Mouse (Mus musculus) forebrain, postnatal 0 days (tissue): Measurements from ENCODE around the gene Nln. TPM values are rescaled to one million over a fixed set of nuclear protein-coding genes. Genes with fewer than 3 reads are reported as not detected.

Source experiments
- ATAC-seq: fragments of 200-750 bp; cut with Nextera tagmentation; 2 replicates; pipeline ENCODE4 v1.8.0; 2017; ENCODE audit warnings: mild to moderate bottlenecking, moderate library complexity
- DNase-seq: peaks from one replicate; pipeline ENCODE4 v3.0.0-alpha.2; 2015
- H3K27ac ChIP-seq: fragments of 300-500 bp; sonication (generic); 2 replicates; pipeline ENCODE4 v1.5.1; 2014; ENCODE audit warnings: low read depth, mild to moderate bottlenecking, antibody characterized with exemption, low read length, moderate library complexity, mixed read lengths
- H3K27me3 ChIP-seq: fragments of 300-500 bp; sonication (generic); 2 replicates; pipeline ENCODE4 v1.6.1; 2014; ENCODE audit warnings: mild to moderate bottlenecking, low read length, mixed read lengths; ENCODE audit not compliant: insufficient read depth
- H3K36me3 ChIP-seq: fragments of 300-500 bp; sonication (generic); 2 replicates; pipeline ENCODE4 v1.6.1; 2014; ENCODE audit warnings: mild to moderate bottlenecking, moderate library complexity; ENCODE audit not compliant: insufficient read depth
- H3K4me1 ChIP-seq: fragments of 300-500 bp; sonication (generic); 2 replicates; pipeline ENCODE4 v1.6.1; 2014; ENCODE audit warnings: antibody characterized with exemption; ENCODE audit not compliant: insufficient read depth
- H3K4me2 ChIP-seq: fragments of 300-500 bp; sonication (generic); 2 replicates; pipeline ENCODE4 v1.6.1; 2014; ENCODE audit warnings: low read depth, mild to moderate bottlenecking, moderate library complexity
- H3K4me3 ChIP-seq: fragments of 300-500 bp; sonication (generic); 2 replicates; pipeline ENCODE4 v1.5.1; 2014; ENCODE audit warnings: low read depth, low read length, mixed read lengths
- H3K9ac ChIP-seq: fragments of 300-500 bp; sonication (generic); 2 replicates; pipeline ENCODE4 v1.6.1; 2014; ENCODE audit warnings: mild to moderate bottlenecking
- H3K9me3 ChIP-seq: fragments of 300-500 bp; sonication (generic); 2 replicates; pipeline ENCODE4 v1.6.1; 2016; ENCODE audit warnings: low read length
- CTCF ChIP-seq: sonication (generic); IDR thresholded peaks from 2 replicates; pipeline ENCODE4 v1.5.1; 2016; ENCODE audit warnings: antibody characterized with exemption, control low read depth, low read depth
- WGBS: fragments of 180-500 bp; shearing (Covaris S2); extraction: QIAGEN DNeasy Blood & Tissue Kit; methylation state at CpG from one replicate; pipeline ENCODE4 v1.1.7; 2014; 5-methylcytosine and 5-hydroxymethylcytosine counted together
- polyA plus RNA-seq: library from polyadenylated mRNA; unstranded; fragments of >200 nt; fragmentation: Nextera tagmentation; extraction: Ambion mirVana; gene quantifications from 2 replicates; pipeline ENCODE4 v1.2.1, GENCODE M21; 2015
- total RNA-seq: library from RNA; depleted of rRNA; stranded (reverse); fragments of >200 nt; gene quantifications from 2 replicates; pipeline ENCODE4 v1.2.3, GENCODE M21; 2014

Gene Nln
- total and polyA plus RNA-seq, 2 experiments from 2014 or later = 49.0 to 77.2 TPM

DNA sequence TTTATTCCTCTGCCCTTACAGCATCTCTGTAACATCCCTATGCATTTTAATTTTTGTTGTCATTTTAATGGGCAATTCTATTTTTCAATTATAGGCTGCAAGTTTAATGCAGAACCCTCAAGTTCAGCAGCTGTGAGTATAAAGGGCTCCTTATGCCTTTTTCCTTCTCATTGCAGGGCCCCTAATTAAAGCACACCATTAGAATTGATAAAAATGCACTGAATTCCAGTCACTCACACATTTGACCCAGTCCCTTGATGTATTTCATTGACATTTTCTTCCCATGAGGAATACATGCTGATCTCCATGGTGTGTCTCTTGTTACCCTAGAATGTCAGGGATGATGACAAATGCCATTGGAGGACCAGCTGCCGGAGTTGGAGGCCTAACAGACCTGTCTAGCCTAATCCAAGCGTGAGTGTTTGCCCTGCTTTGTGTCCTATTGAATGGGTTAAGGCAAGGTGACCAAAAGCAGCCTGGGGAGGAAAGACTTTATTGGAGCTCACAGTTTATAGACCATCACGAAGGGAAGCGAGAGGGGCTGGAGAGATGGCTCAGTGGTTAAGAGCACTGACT is 25.2 kb upstream of the Nln start:
- H3K9me3 ChIP-seq = no peaks in the 10 kb centered on the region
- no peak overlapping the region for H3K9ac ChIP-seq
- H3K27ac ChIP-seq = no peak overlapping the region
- no peak overlapping the region for H3K4me3 ChIP-seq
- no peaks in the 10 kb centered on the region for H3K27me3 ChIP-seq
- TF ChIP-seq CTCF = no peak
- ATAC-seq = no peak
- no peak overlapping the region for H3K4me2 ChIP-seq
- 43% methylated on average over 4 of the region's 4 CpGs for WGBS
- no peak for DNase-seq
- H3K36me3 ChIP-seq = peaks cover 68% of the 10 kb centered on the region
- no peaks in the 10 kb centered on the region for H3K4me1 ChIP-seq

DNA sequence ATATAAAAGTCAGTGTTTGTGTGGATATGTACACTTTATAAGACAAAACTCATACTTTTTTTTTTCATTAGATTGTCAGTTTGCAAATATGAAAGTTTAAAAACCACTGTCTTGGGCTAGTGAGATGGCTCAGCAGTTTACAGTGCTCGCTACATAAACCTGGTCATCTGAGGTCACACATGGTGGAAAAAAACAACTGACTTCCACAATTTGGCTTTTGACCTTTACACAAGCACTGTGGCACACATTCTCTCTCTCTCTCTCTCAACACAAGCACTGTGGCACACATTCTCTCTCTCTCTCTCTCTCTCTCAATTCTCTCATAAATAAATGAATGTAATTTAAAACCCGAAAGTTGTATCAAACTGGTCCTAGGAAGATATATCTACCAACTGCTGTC is 23.1 kb upstream of the Nln start:
- H3K4me3 ChIP-seq = no peak overlapping the region
- H3K4me1 ChIP-seq = no peaks in the 10 kb centered on the region
- no peak overlapping the region for H3K4me2 ChIP-seq
- no peaks in the 10 kb centered on the region for H3K9me3 ChIP-seq
- peaks cover 71% of the 10 kb centered on the region for H3K36me3 ChIP-seq
- no peak for DNase-seq
- H3K27me3 ChIP-seq = no peaks in the 10 kb centered on the region
- ATAC-seq = no peak
- no peak overlapping the region for H3K9ac ChIP-seq
- H3K27ac ChIP-seq = no peak overlapping the region
- WGBS = 93% methylated on average over 2 of the region's 2 CpGs
- TF ChIP-seq CTCF = no peak

DNA sequence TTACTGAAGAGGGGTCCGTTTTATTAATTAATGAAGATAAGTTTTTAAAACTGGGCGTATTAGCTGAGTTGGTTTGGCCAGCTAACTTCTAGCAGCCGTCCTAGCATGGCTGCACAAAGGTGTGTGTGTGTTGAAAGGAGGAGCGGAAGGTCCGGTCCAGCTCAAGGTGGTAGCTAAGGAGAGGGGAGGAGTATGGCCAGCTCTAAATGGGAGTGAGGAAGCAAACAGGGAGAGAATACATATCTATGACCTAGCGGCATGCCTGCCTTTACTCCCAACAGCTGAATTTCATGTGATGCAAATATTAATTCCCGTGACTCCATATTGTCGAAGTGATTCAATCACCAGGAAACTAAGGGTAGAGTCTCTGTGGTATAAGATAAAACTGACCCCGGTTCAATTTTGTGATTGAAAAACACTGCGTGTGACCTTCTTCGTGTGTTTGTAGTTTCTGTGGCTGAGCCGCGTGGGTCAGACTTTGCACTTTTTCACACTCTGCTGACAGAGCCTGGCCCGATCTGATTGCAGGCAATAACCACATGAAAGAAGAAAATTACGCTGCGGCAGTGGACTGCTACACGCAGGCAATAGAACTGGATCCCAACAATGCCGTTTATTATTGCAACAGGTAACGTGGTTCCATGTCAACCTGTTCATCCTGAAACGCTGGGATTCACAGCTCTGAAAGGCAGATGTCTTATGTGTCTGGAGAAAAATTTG is 14.4 kb upstream of the Nln start:
- H3K36me3 ChIP-seq = peaks cover 51% of the 10 kb centered on the region
- 94% methylated on average over 20 of the region's 20 CpGs for WGBS
- no peak overlapping the region for H3K4me2 ChIP-seq
- H3K27ac ChIP-seq = no peak overlapping the region
- H3K27me3 ChIP-seq = no peaks in the 10 kb centered on the region
- no peak for TF ChIP-seq CTCF
- no peak overlapping the region for H3K4me3 ChIP-seq
- DNase-seq = no peak
- no peaks in the 10 kb centered on the region for H3K4me1 ChIP-seq
- no peak overlapping the region for H3K9ac ChIP-seq
- ATAC-seq = no peak
- H3K9me3 ChIP-seq = no peaks in the 10 kb centered on the region

DNA sequence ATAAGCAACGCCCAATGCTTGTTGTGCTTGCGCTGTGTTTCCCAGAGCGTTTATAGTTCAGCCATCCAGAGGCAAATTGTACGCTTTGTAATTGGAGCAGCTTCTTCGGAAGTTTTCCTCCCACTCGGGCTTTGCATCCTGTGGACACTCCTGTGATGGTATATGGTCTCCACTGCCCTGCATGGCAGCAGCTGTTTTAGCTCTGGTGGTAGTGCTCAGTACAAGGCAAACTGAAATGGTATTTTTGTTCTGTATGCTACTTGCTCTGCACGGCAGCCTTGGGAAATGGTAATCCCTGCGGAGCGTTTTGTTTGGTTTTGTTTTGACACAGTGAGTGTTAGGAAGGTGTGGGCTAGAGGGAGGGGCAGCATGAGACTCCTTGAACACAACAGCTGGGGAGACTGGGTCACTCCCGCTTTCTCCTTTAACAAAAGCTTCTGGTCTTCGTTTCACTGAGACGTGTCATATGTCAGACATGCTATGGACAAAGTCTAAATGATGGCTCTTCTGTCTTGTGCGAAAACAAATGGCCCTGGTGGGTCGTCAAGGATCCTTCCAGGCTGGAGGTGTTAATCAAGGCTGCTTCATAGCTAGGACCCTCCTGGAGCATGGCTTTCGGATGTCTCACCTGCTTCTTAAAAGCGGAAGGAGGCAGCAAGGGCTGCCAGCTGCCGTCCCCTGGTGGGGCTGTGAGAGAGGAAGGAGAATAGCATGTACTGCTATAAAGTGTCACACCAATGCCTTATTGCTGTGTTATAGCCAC is 12.8 kb upstream of the Nln start:
- 62% methylated on average over 17 of the region's 17 CpGs for WGBS
- no peaks in the 10 kb centered on the region for H3K4me1 ChIP-seq
- H3K9me3 ChIP-seq = no peaks in the 10 kb centered on the region
- no peaks in the 10 kb centered on the region for H3K27me3 ChIP-seq
- DNase-seq (no peak), ATAC-seq (no peak)
- H3K4me3 ChIP-seq = no peak overlapping the region
- no peak overlapping the region for H3K9ac ChIP-seq
- H3K27ac ChIP-seq = no peak overlapping the region
- H3K4me2 ChIP-seq = no peak overlapping the region
- TF ChIP-seq CTCF = no peak
- H3K36me3 ChIP-seq = peaks cover 56% of the 10 kb centered on the region

DNA sequence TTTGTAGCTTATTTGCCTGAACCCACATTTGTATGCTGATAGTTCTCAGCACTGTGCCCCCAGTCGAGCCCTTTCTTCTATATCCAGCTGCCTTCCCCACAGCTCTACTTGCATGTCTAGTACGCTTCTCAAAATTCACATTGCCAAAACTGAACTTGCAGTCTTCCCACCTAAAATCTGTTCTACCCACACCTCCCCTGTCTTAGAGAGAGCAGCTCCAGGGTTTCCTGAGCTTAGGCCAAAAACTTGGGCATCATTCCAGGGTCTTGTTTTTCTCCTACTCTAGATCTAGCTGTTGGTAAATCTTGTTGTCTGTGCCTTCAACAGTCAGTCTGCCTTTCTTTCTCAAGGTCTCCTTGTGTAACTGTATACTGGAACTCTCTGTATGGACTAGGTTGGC is 5.4 kb upstream of the Nln start:
- Histone ChIP-seq H3K27me3 (no peaks in the 10 kb centered on the region), H3K4me3 (no peak overlapping the region), H3K27ac (no peak overlapping the region), H3K36me3 (peaks cover 35% of the 10 kb centered on the region), H3K4me1 (peaks cover 10% of the 10 kb centered on the region; the same call in 1 of the 2 replicates), H3K4me2 (no peak overlapping the region), H3K9ac (no peak overlapping the region), H3K9me3 (no peaks in the 10 kb centered on the region)
- 88% methylated on average over 2 of the region's 2 CpGs for WGBS
- ATAC-seq (no peak), DNase-seq (no peak)
- TF ChIP-seq CTCF = no peak

DNA sequence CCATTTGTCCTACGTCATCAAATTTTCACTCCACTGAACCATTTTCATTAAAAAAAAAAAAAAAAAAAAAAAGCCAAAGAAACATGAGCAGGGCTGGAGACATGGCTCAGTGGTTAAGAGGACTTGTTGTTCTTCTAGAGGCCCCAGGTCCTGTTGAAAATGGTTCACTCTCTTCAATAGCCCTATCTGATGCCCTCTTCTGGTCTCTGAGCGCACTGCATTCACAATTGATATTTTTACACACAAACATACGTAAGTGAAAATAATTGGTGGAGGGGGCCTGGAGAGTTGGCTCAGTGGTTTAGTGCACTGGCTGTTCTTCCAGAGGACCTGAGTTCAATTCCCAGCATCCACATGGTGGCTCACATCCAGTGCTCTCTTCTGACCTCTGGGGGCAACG is 4.4 kb upstream of the Nln start:
- WGBS = 90% methylated on average over 4 of the region's 4 CpGs
- Histone ChIP-seq H3K4me3 (no peak overlapping the region), H3K9me3 (no peaks in the 10 kb centered on the region), H3K27me3 (no peaks in the 10 kb centered on the region), H3K4me2 (no peak overlapping the region), H3K9ac (no peak overlapping the region), H3K4me1 (peaks cover 10% of the 10 kb centered on the region; the same call in 1 of the 2 replicates), H3K27ac (no peak overlapping the region), H3K36me3 (peaks cover 26% of the 10 kb centered on the region; the same call in 1 of the 2 replicates)
- ATAC-seq (no peak), DNase-seq (peak; percentile 11)
- peak; percentile 27; the same call in 1 of the 2 replicates for TF ChIP-seq CTCF
